Mouse (Mus musculus) lung, postnatal 0 days (tissue): ENCODE measurements around the gene Clcn2. TPM values are rescaled to one million over a fixed set of nuclear protein-coding genes. Genes with fewer than 3 reads are reported as not detected.
A peak's percentile ranks its signal among the peaks of the same experiment; 100 is the strongest.

Experiments used
- ATAC-seq: fragments of 200-750 bp; cut with Nextera tagmentation; 2 replicates; pipeline ENCODE4 v1.8.0; 2017; ENCODE audit warnings: moderate library complexity
- DNase-seq: peaks from one replicate; pipeline ENCODE4 v3.0.0-alpha.2; 2016; ENCODE audit warnings: low spot score
- H3K27ac ChIP-seq: fragments of 300-500 bp; sonication (generic); 2 replicates; pipeline ENCODE4 v1.5.1; 2014; ENCODE audit warnings: antibody characterized with exemption, mild to moderate bottlenecking, low read length, mixed read lengths
- H3K27me3 ChIP-seq: fragments of 300-500 bp; sonication (generic); replicated peaks from 2 replicates; pipeline ENCODE4 v1.6.1; 2014; ENCODE audit warnings: low read length, mixed read lengths; ENCODE audit not compliant: insufficient read depth
- H3K36me3 ChIP-seq: fragments of 300-500 bp; sonication (generic); 2 replicates; pipeline ENCODE4 v1.6.1; 2014; ENCODE audit warnings: low read length, mixed read lengths; ENCODE audit not compliant: insufficient read depth
- H3K4me1 ChIP-seq: fragments of 300-500 bp; sonication (generic); 2 replicates; pipeline ENCODE4 v1.6.1; 2014; ENCODE audit warnings: antibody characterized with exemption, low read depth, low read length, mixed read lengths; ENCODE audit not compliant: insufficient read depth
- H3K4me2 ChIP-seq: fragments of 300-500 bp; sonication (generic); replicated peaks from 2 replicates; pipeline ENCODE4 v1.6.1; 2014; ENCODE audit warnings: low read depth, mild to moderate bottlenecking, low read length, moderate library complexity, mixed read lengths
- H3K4me3 ChIP-seq: fragments of 300-500 bp; sonication (generic); 2 replicates; pipeline ENCODE4 v1.5.1; 2014; ENCODE audit warnings: low read depth, low read length
- H3K9ac ChIP-seq: fragments of 300-500 bp; sonication (generic); replicated peaks from 2 replicates; pipeline ENCODE4 v1.6.1; 2014; ENCODE audit warnings: low read depth, mild to moderate bottlenecking
- H3K9me3 ChIP-seq: fragments of 300-500 bp; sonication (generic); 2 replicates; pipeline ENCODE4 v1.6.1; 2016; ENCODE audit warnings: low read length, mixed read lengths
- CTCF ChIP-seq: IDR thresholded peaks from 2 replicates; pipeline ENCODE4 v1.5.1; 2016; ENCODE audit warnings: antibody characterized with exemption, mild to moderate bottlenecking
- EP300 ChIP-seq: IDR thresholded peaks from 2 replicates; pipeline ENCODE4 v1.6.1; 2016; ENCODE audit warnings: antibody characterized with exemption, mild to moderate bottlenecking, control low read depth
- WGBS: fragments of 180-500 bp; shearing (Covaris S2); extraction: QIAGEN DNeasy Blood & Tissue Kit; methylation state at CpG from one replicate; pipeline ENCODE4 v1.1.7; 2014; 5-methylcytosine and 5-hydroxymethylcytosine counted together
- polyA plus RNA-seq: library from polyadenylated mRNA; unstranded; fragments of >200 nt; fragmentation: Nextera tagmentation; extraction: Ambion mirVana; gene quantifications from 2 replicates; pipeline ENCODE4 v1.2.1, GENCODE M21; 2015

The Clcn2 gene
- polyA plus RNA-seq, 1 experiment from 2014 or later: 1.8 TPM

DNA sequence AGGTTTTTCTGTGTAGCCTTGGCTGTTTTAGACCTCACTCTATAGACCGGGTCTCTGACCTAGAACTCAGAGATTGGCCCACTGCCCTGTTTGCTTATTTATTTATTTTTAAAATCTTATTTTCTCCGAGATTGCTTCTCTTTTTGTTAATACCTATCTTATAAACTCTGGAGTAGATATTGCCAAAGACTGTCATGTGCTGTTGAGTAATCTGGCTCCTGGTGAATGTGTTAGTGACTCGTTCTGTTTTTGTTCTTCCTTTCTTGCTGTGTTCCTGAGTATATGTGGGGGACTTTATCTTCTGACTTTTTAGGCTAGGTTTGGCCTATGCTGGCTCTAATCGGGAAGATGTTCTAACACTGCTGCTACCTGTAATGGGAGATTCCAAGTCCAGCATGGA is 59.9 kb downstream of the Clcn2 start:
- DNase-seq (no peak), ATAC-seq (no peak)
- Histone ChIP-seq H3K4me1 (no peaks in the 10 kb centered on the region), H3K9ac (no peak overlapping the region), H3K4me3 (no peak overlapping the region), H3K4me2 (no peak overlapping the region), H3K36me3 (peaks cover 61% of the 10 kb centered on the region), H3K9me3 (no peaks in the 10 kb centered on the region), H3K27me3 (no peaks in the 10 kb centered on the region), H3K27ac (no peak overlapping the region)
- 89% methylated on average over 4 of the region's 4 CpGs for WGBS
- TF ChIP-seq EP300: no peak
- no peak for TF ChIP-seq CTCF

GRCm38 (mm10) chr16:20653315-20653714 is 64.2 kb downstream of the Clcn2 start:
- Histone ChIP-seq H3K9ac (no peak overlapping the region), H3K4me1 (no peaks in the 10 kb centered on the region), H3K4me3 (no peak overlapping the region), H3K4me2 (no peak overlapping the region), H3K27ac (no peak overlapping the region), H3K9me3 (no peaks in the 10 kb centered on the region), H3K36me3 (peaks cover 26% of the 10 kb centered on the region), H3K27me3 (no peaks in the 10 kb centered on the region)
- DNase-seq (peak; percentile 24), ATAC-seq (no peak)
- TF ChIP-seq CTCF (no peak), EP300 (no peak)
- WGBS: 53% methylated on average over 2 of the region's 2 CpGs

Other genes with a start within 250 kb of the Clcn2 start
- gene Eif2b5, start 218.9 kb downstream of the Clcn2 start, polyA plus RNA-seq: 46.9 and 51.1 TPM in 2 replicates
- gene Dvl3, start 200.8 kb downstream of the Clcn2 start, polyA plus RNA-seq: 10.3 and 10.5 TPM in 2 replicates
- gene Ap2m1, start 182.3 kb downstream of the Clcn2 start, polyA plus RNA-seq: 402 and 427 TPM in 2 replicates
- gene Abcf3, start 169.2 kb downstream of the Clcn2 start, polyA plus RNA-seq: 36.3 and 39.6 TPM in 2 replicates
- gene Vwa5b2, start 128.3 kb downstream of the Clcn2 start, polyA plus RNA-seq: 0.06 and 0.12 TPM in 2 replicates
- 15.2 and 15.3 TPM in 2 replicates for gene Eef1akmt4, start 106.2 kb downstream of the Clcn2 start, polyA plus RNA-seq
- 0.08 TPM in 1 of 2 replicates, not detected in the other for gene Gm49333, start 106.1 kb downstream of the Clcn2 start, polyA plus RNA-seq
- 17.6 and 19.3 TPM in 2 replicates for gene Alg3, start 106.0 kb downstream of the Clcn2 start, polyA plus RNA-seq
- 0.42 and 0.52 TPM in 2 replicates for gene Camk2n2, start 96.5 kb downstream of the Clcn2 start, polyA plus RNA-seq
- gene Ece2, start 87.9 kb downstream of the Clcn2 start, polyA plus RNA-seq: 0.12 and 0.52 TPM in 2 replicates
- 146 and 150 TPM in 2 replicates for gene Psmd2, start 66.1 kb downstream of the Clcn2 start, polyA plus RNA-seq
- gene Eif4g1, start 49.4 kb downstream of the Clcn2 start, polyA plus RNA-seq: 73.5 and 78.7 TPM in 2 replicates
- gene Fam131a, start 24.5 kb downstream of the Clcn2 start, polyA plus RNA-seq: 8.4 and 8.9 TPM in 2 replicates
- gene Polr2h, start 81 bp downstream of the Clcn2 start, polyA plus RNA-seq: 37.5 and 48.2 TPM in 2 replicates
- gene Chrd, start 15.4 kb upstream of the Clcn2 start, polyA plus RNA-seq: 1.5 and 1.7 TPM in 2 replicates
- 0.54 and 0.81 TPM in 2 replicates for gene Thpo, start 16.8 kb upstream of the Clcn2 start, polyA plus RNA-seq